Mouse (Mus musculus): ENCODE measurements around the gene Ipo7. TPM values are rescaled to one million over a fixed set of nuclear protein-coding genes. Genes with fewer than 3 reads are reported as not detected.
"Not testable (repeated sequence)": the region's sequence is repeated elsewhere in the genome, so short reads cannot be mapped to it uniquely, and the experiment has no call there.

The Ipo7 gene
- total RNA-seq, 2 experiments from 2014 or later = 34.0 to 45.9 TPM

GRCm38 (mm10) chr7:110018631-110019482 is 783 bp downstream of the Ipo7 start:
- ATAC-seq (replicated peaks; ENCODE audit: low FRiP score, poor library complexity, severe bottlenecking) = peak; percentile 58

- no peak for ATAC-seq (replicated peaks; ENCODE audit: low FRiP score, poor library complexity, severe bottlenecking)
Measured at GRCm38 (mm10) chr7:110023553-110023952, 5.5 kb downstream of the Ipo7 start.

- ATAC-seq (replicated peaks; ENCODE audit: low FRiP score, poor library complexity, severe bottlenecking) = no peak
Measured at GRCm38 (mm10) chr7:110026594-110026993, 8.5 kb downstream of the Ipo7 start.

DNA sequence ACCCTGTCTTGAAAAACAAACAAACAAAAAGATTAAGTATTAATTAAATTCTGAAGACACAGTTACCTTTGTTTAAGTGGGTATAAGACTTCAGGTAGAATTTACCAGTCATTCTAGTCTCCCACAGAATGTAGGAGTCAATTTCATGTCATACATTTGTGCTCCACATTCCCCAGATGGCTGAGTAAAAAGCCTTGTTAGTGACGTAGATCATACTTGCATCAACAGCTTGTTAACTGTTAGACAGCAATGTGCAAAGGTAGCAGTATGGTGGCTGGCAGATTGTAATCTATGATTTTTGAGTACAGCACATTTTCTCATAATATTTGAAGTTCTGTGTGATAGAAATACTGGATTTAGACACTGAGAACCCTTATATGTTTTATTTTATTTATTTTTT is 10.8 kb downstream of the Ipo7 start:
- no peak for ATAC-seq (replicated peaks; ENCODE audit: low FRiP score, poor library complexity, severe bottlenecking)

DNA sequence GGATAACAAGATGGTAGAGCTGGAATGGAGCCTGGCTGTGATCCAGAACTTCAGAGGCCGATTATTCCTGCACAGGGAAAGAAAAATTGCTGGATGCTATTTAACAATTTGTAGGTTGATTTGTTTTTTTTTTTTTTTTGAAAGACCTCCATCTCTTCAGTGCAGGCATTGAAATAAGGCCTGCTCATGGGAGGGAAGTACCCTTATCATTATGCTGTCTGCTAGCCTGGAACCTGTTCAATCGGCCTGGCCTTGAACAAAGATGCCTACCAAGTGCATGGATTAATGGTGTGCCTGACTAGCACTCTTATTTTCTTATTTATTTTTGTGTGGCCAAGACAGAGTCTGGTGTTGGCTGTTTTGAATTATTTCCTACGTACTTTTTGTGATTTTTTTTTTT is 12.3 kb downstream of the Ipo7 start:
- ATAC-seq (replicated peaks; ENCODE audit: low FRiP score, poor library complexity, severe bottlenecking) = no peak

DNA sequence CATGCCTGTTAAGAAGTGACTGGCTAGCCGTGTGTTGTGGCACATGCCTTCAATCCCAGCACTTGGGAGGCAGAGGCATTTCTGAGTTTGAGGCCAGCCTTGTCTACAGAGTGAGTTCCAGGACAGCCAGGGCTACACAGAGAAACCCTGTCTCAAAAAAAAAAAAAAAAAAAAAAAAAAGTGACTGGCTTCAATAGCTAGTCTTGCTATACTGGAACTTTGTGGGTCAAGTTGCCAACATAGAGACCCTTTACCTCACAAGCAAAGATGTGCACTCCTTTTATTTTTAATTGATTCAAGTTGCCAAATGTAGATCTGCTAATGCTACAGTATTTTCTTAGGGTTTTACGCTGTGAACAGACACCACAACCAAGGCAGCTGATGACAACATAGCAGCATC is 39.6 kb downstream of the Ipo7 start:
- not testable (repeated sequence) for ATAC-seq (replicated peaks; ENCODE audit: low FRiP score, poor library complexity, severe bottlenecking)

GRCm38 (mm10) chr7:110059092-110059785 is 41.2 kb downstream of the Ipo7 start:
- ATAC-seq (replicated peaks; ENCODE audit: low FRiP score, poor library complexity, severe bottlenecking) = no peak

DNA sequence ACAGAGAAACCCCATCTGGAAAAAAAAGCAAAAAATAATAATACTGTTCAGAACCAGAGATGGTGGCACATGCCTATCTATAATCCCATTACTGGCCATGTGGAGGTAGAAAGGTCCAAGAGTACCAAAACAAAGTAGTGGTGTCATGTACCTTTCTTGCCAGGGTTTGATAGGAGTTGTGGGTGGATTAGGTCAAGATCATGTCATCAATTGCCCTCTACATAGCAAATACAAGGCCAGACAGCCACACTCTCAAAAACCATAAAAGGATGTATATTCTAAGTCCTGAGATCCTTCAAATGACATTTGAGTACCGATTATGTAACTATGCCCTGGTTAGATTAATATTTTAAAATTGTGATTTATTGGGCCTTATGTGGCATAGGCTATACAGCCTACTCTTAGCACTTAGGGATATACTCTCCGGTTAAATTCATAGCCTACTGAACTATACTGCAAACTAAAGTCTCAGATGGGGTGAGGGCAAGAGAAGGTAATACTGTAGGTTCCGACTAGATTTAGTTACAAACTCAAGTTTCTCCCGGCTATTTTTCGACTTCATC is 42.1 kb downstream of the Ipo7 start:
- no peak for ATAC-seq (replicated peaks; ENCODE audit: low FRiP score, poor library complexity, severe bottlenecking)

DNA sequence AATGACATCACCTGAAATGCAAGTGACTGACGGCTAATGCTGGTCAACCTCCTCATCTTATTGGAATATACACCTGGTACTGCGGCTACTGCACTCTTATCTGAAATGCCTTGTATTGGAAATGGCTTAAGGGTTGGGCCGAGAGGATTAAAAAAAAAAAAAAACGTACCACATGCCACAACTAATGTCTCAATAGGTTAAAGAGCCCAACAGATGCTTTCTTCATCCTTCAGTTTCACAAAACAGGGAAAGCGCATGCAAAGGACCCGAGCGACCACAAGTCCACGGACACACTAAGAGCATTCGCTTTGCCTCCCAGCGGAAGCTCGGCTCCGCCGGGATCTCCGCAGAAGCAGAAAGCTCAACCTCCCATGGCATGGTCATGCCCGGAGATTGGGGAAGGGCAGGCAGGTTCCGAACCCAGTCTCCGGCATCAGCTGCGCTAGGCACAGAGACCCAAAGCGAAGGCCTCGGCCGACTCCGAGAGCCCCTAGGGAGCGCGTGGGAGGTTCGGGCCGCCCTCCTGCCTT is 42.7 kb downstream of the Ipo7 start:
- peak; percentile 42 for ATAC-seq (replicated peaks; ENCODE audit: low FRiP score, poor library complexity, severe bottlenecking)

DNA sequence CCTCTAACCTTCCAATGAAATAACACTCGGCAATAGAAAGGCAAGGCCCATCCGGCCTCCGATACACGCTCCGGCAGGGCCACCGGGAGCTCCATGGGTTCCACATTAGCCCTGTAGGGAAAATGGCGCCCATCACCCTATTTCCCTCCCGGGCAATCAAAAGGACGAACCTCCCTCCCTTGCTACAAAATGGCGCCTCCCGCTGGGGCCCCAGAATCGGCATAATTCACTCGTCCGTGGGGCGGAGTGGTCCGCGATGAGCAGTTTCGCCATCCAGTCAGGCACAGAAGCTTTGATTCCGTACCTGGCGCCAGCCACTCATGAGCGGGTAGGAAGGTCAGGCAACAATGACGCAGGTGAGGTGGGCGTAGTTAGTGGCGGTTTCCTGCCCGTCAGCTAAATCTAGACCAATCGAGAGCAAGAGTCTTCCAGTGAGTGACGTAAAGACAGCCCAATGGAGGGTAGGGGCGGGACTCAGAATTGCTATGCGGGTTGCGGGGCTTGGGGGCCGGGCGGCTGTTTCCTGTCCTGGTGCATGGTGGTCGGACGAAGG is 43.2 kb downstream of the Ipo7 start, which contains the start of gene Zfp143:
Gene Zfp143, plus strand, starts transcription at position 19 of the 553 bp plus-strand sequence.
- peak; percentile 91 for ATAC-seq (replicated peaks; ENCODE audit: low FRiP score, poor library complexity, severe bottlenecking)

DNA sequence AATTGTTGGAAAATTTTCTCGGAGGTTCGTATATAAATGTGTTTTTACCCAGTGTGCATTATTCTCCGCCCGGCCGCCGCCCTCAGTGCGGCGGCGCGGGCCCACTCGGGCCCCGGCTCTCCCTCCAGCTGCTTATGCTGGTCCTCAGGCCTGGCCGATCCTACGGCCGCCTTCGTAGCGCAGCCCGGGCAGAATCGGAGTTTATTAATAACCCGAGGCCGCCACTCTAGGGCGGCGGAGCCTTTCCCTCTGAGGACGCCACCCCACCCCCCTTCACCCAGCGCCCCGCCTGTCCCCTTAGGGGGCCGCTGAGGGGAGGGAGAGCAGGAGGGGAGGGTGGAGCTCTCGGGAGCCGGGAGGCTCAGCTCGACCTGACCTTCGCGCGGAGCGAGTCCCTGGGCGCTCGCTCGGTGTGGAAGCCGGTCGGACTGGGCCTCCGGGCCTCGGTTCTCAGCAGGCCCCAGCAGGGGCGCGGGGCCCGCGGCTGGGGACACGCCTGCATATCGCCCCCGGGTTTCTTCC is 43.7 kb downstream of the Ipo7 start:
- ATAC-seq (replicated peaks; ENCODE audit: low FRiP score, poor library complexity, severe bottlenecking) = peak; percentile 74

DNA sequence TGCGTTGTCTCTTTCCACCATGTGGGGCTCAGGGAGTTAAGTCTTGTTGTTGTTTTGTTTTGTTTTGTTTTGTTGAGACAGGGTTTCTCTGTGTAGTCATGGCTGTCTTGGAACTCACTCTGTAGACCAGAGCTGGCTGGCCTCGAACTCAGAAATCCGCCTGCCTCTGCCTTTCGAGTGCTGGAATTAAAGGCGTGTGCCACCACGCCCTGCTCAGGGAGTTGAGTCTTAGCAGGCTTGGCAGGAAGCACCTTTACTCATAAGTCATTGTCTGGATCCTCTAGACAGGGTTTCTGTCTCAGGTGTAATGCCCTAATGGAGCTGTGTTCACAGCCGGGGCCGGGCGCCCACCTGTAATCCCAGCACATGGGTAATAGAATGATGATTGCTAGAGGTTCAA is 45.7 kb downstream of the Ipo7 start:
- no peak for ATAC-seq (replicated peaks; ENCODE audit: low FRiP score, poor library complexity, severe bottlenecking)

GRCm38 (mm10) chr7:110069070-110069469 is 51.0 kb downstream of the Ipo7 start:
- ATAC-seq (replicated peaks; ENCODE audit: low FRiP score, poor library complexity, severe bottlenecking) = no peak

DNA sequence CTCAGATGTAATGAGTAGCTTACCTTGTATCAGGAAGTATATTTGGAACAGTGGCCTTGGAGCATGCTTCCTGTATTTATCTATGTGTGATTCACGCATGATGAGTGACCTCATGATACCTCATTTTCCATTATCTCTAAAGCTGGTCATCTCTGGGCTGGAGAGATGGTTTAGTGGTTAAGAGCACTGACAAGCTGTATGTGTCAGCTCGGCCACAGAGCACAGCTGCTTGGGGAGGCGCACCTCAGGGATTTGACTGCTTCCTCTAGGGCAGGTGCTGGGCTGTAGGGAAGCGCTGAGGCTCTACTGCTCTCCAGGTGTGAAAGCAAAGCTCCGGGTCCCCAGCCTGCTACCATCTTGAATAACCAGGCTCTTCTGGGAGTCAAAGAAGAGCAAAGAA is 60.1 kb downstream of the Ipo7 start:
- ATAC-seq (replicated peaks; ENCODE audit: low FRiP score, poor library complexity, severe bottlenecking) = no peak

DNA sequence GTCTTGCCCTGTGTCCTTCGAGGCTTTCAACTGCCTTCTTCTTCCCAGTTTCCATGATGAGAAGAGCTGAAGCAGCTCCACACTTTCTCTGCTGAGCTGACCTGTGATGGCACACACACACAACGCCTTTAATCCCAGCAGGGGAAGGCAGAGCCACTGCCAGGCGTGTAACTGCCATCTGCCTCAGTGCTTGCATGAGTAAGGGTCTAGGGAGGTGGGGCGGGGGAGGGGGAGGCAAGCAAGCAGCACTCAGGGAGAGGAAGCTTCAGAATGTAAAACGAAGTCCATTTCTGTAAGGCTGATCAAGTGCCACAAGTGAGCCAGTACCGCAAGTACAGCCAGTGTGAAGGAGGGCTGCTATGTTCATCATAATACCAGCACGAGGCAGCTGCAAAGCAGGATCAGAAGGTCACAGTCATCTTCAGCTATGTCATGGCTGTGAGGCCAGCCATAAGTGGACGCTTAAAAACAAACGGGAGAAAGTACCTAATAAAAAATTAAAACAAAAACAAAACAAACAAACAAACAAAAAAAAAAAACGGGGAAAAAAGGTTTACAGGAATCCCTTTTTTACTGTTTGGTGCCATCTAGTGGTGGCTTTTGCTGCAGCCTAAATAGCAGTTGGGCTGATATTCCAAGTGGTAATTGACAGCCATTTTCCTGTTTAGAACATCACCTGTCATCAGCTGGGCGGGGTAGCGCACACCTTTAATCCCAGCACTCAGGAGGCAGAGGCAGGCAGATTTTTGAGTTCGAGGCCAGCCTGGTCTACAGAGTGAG is 65.5 kb downstream of the Ipo7 start:
- ATAC-seq (replicated peaks; ENCODE audit: low FRiP score, poor library complexity, severe bottlenecking) = peak; percentile 69

DNA sequence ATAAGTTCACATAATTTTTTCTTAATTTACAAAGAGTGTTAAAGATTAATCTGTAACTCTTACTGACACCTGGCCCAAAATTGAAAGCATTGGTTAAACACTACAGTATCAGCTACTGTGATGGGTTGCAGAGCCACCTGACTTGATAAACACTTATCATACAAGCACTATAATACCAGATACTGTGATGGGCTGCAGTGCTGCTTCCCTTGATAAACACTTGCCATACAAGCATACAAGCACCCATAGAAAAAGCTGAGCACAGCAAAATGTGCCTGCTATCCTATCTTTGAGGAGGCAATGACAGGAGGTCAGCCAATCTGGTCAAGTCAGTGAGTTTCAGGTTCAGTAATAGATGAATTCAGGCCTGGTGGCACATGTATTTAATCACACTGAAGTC is 67.1 kb downstream of the Ipo7 start:
- ATAC-seq (replicated peaks; ENCODE audit: low FRiP score, poor library complexity, severe bottlenecking) = no peak

- ATAC-seq (replicated peaks; ENCODE audit: low FRiP score, poor library complexity, severe bottlenecking) = no peak
Measured at GRCm38 (mm10) chr7:110087914-110088313, 69.8 kb downstream of the Ipo7 start.

DNA sequence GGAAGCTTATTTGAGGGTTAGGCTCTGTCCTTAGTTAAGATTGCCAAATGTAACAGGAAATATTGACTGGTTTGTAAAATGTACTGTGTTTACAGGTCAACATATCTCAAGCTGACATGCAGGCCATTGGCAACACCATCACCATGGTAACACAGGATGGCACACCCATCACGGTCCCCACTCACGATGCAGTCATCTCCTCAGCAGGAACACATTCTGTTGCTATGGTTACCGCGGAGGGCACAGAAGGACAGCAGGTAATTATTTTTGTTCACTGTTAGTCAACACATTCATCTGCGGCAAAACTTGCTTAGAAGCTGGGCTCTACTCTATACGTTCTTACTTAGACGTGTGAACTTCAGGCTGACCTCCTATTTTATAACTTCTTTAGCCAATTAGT is 73.6 kb downstream of the Ipo7 start:
- no peak for ATAC-seq (replicated peaks; ENCODE audit: low FRiP score, poor library complexity, severe bottlenecking)

DNA sequence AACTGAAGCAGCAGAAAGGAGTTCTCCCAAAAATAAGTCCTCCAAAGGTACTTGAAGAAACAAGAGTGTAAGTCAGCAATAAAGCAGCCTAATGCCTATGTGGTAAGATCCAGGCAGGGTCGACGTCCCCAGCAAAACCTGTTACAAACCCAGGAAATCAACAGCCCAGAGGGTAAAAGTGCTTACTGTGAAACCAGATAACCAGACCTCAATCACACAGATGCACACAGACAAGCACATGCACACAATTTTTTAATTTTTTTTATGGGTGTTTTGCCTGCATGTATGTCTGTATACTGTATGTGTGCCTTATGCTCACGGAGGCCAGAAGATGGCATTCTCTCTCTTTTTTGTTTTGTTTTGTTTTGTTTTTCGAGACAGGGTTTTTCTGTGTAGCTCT is 78.3 kb downstream of the Ipo7 start:
- no peak for ATAC-seq (replicated peaks; ENCODE audit: low FRiP score, poor library complexity, severe bottlenecking)
